Mouse (Mus musculus) heart, postnatal 0 days (tissue): ENCODE measurements around the gene Aamp. TPM values are rescaled to one million over a fixed set of nuclear protein-coding genes. Genes with fewer than 3 reads are reported as not detected.
A peak's percentile ranks its signal among the peaks of the same experiment; 100 is the strongest.

Experiments
- ATAC-seq: fragments of 200-750 bp; cut with Nextera tagmentation; 2 replicates; pipeline ENCODE4 v1.8.0; 2017; ENCODE audit warnings: low read depth, moderate number of reproducible peaks, moderate library complexity; ENCODE audit not compliant: insufficient read depth
- DNase-seq: peaks from one replicate; pipeline ENCODE4 v3.0.0-alpha.2; 2016; ENCODE audit warnings: low spot score
- H3K27ac ChIP-seq: fragments of 300-500 bp; sonication (generic); 2 replicates; pipeline ENCODE4 v1.5.1; 2014; ENCODE audit warnings: low read depth, mild to moderate bottlenecking
- H3K27me3 ChIP-seq: fragments of 300-500 bp; sonication (generic); 2 replicates; pipeline ENCODE4 v1.6.1; 2014; ENCODE audit warnings: low read length, mixed read lengths; ENCODE audit not compliant: control insufficient read depth, insufficient read depth
- H3K36me3 ChIP-seq: fragments of 300-500 bp; sonication (generic); replicated peaks from 2 replicates; pipeline ENCODE4 v1.6.1; 2014; ENCODE audit warnings: low read length, mixed read lengths; ENCODE audit not compliant: control insufficient read depth, insufficient read depth
- H3K4me1 ChIP-seq: fragments of 300-500 bp; sonication (generic); 2 replicates; pipeline ENCODE4 v1.6.1; 2014; ENCODE audit warnings: antibody characterized with exemption; ENCODE audit not compliant: control insufficient read depth, insufficient read depth
- H3K4me2 ChIP-seq: fragments of 300-500 bp; sonication (generic); 2 replicates; pipeline ENCODE4 v1.6.1; 2014; ENCODE audit warnings: low read depth, mild to moderate bottlenecking, low read length, moderate library complexity
- H3K4me3 ChIP-seq: fragments of 300-500 bp; sonication (generic); 2 replicates; pipeline ENCODE4 v1.5.1; 2014; ENCODE audit warnings: low read depth, low read length
- H3K9ac ChIP-seq: fragments of 300-500 bp; sonication (generic); replicated peaks from 2 replicates; pipeline ENCODE4 v1.6.1; 2014; ENCODE audit warnings: low read depth, low read length, mixed read lengths
- H3K9me3 ChIP-seq: fragments of 300-500 bp; sonication (generic); replicated peaks from 2 replicates; pipeline ENCODE4 v1.6.1; 2016; ENCODE audit warnings: low read length; ENCODE audit not compliant: control insufficient read depth
- CTCF ChIP-seq: IDR thresholded peaks from 2 replicates; pipeline ENCODE4 v1.5.1; 2016; ENCODE audit warnings: antibody characterized with exemption, control low read depth, low read depth
- EP300 ChIP-seq: IDR thresholded peaks from 2 replicates; pipeline ENCODE4 v1.6.1; 2016; ENCODE audit warnings: antibody characterized with exemption, low read depth
- WGBS: fragments of 180-500 bp; shearing (Covaris S2); extraction: QIAGEN DNeasy Blood & Tissue Kit; methylation state at CpG from one replicate; pipeline ENCODE4 v1.1.7; 2014; 5-methylcytosine and 5-hydroxymethylcytosine counted together
- polyA plus RNA-seq: library from polyadenylated mRNA; unstranded; fragments of >200 nt; fragmentation: Nextera tagmentation; extraction: Ambion mirVana; gene quantifications from 2 replicates; pipeline ENCODE4 v1.2.1, GENCODE M21; 2015
- total RNA-seq: library from RNA; depleted of rRNA; stranded (reverse); fragments of >200 nt; gene quantifications from 2 replicates; pipeline ENCODE4 v1.2.3, GENCODE M21; 2014; ENCODE audit warnings: low replicate concordance

The Aamp gene
- total and polyA plus RNA-seq, 2 experiments from 2014 or later: 146 to 165 TPM

DNA sequence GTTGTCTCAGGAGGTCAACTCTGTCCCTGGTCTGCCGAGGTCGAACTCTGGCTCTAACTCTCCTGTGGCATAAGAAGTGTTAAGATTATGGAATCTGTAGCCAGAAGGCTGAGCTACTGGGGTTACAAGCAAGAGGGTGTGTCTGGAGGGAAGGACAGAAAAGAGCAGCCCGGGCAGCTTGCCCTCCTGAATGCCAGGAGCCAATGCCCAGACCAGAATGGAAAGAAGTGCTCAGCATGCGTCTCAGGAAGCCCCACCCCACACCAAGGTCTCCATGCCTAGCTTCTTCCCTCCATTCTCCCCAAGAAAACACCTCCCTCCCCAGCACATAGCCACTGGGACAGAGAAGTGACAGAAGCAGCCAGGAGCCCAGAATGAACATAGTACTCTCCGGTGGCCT is 14.5 kb upstream of the Aamp start:
- no peaks in the 10 kb centered on the region for H3K9me3 ChIP-seq
- TF ChIP-seq EP300 (no peak), CTCF (no peak)
- DNase-seq (peak; percentile 66), ATAC-seq (no peak)
- 26% methylated on average over 5 of the region's 5 CpGs for whole genome bisulfite sequencing
- H3K27me3 ChIP-seq: no peaks in the 10 kb centered on the region
- peak overlapping the region; percentile 98 for H3K27ac ChIP-seq
- peak overlapping the region; percentile 32; the same call in 1 of the 2 replicates for H3K9ac ChIP-seq
- peaks cover 84% of the 10 kb centered on the region for H3K4me1 ChIP-seq
- no peak overlapping the region for H3K4me2 ChIP-seq
- no peak overlapping the region for H3K4me3 ChIP-seq
- peaks cover 3% of the 10 kb centered on the region; the same call in 1 of the 2 replicates for H3K36me3 ChIP-seq

DNA sequence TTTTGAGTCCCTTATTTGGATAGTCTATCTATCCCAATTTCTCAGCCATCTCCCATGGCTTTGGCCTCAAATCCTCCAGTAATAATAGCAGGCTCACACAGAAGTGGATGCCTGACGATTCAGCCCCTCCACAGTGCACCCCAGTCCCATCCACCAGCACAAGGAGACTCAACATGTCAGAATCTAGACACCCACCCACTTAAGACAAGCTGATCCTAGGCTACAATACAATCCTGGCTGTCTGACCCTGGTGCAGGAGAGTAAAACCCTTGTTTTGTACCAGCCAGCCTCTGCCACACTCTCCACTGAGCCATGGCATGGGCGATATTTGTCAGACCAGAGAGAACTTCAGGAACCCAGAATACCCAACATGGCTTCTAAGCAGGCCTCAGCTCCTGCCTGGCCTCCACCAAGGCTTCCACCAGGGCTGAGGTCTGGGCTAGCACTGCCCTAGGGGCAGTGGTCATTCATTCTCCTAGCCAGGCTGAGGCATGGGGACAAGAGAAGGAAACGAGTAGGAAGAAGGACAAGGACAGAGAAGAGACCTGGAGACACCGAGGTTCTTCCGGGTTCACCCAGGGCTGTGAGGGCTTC is 13.7 kb upstream of the Aamp start:
- Histone ChIP-seq H3K4me3 (no peak overlapping the region), H3K9ac (peak overlapping the region; percentile 32; the same call in 1 of the 2 replicates), H3K36me3 (peaks cover 7% of the 10 kb centered on the region), H3K4me1 (peaks cover 86% of the 10 kb centered on the region), H3K27ac (peak overlapping the region; percentile 98), H3K4me2 (no peak overlapping the region), H3K9me3 (no peaks in the 10 kb centered on the region), H3K27me3 (no peaks in the 10 kb centered on the region)
- DNase-seq (no peak), ATAC-seq (no peak)
- TF ChIP-seq EP300 (no peak), CTCF (no peak)
- WGBS: 70% methylated on average over 5 of the region's 5 CpGs

DNA sequence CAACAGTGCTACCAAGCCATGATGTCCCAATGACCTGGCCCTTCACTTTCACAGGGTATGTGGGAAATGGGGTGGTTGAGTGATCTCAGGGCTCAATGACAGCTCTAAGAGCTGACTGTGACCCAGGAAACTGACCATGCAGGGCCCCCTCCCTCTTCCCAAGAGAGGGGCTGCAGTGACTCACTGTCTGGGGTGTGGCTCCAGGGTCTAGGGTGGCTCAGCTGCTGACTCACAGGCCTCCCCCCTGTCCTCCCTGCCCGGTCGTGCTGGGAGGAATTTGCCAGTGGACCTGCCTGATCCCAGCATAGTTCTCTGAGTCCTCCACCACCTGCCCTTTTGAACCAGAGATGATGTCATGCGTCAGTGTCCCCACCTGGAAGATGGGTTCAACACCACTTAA is 12.7 kb upstream of the Aamp start:
- peak overlapping the region; percentile 65 for H3K4me2 ChIP-seq
- DNase-seq: no peak
- H3K36me3 ChIP-seq: peaks cover 15% of the 10 kb centered on the region
- H3K9ac ChIP-seq: peak overlapping the region; percentile 44; the same call in 1 of the 2 replicates
- TF ChIP-seq CTCF (no peak), EP300 (no peak)
- peak overlapping the region; percentile 98 for H3K27ac ChIP-seq
- no peaks in the 10 kb centered on the region for H3K27me3 ChIP-seq
- ATAC-seq: no peak
- H3K4me3 ChIP-seq: no peak overlapping the region
- WGBS: 37% methylated on average over 3 of the region's 3 CpGs
- no peaks in the 10 kb centered on the region for H3K9me3 ChIP-seq
- H3K4me1 ChIP-seq: peaks cover 77% of the 10 kb centered on the region

DNA sequence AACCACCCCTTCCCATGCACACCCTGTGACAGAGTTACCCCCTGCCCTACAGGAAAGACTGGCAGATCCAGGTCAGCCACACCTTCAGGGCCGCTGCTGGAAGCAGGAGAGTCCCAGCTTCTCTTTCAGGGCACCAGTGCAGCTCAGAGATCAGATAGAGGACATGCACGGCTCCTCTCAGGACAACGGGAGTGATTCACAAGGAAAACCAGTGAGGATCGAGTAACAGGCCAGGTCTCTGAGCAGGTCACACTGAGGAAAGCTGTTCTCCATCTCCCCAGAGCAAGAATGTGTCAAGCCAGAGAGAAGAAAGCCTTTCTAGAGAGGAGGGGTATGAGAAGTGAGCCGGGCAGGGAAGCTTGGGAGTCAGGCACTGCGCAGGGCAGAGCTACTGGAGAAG is 11.9 kb upstream of the Aamp start:
- Histone ChIP-seq H3K4me1 (peaks cover 73% of the 10 kb centered on the region), H3K36me3 (peaks cover 23% of the 10 kb centered on the region), H3K9me3 (no peaks in the 10 kb centered on the region), H3K27ac (peak overlapping the region; percentile 98), H3K9ac (peak overlapping the region; percentile 44), H3K27me3 (no peaks in the 10 kb centered on the region), H3K4me3 (peak overlapping the region; percentile 29), H3K4me2 (peak overlapping the region; percentile 65)
- no peak for DNase-seq
- 16% methylated on average over 6 of the region's 6 CpGs for WGBS
- TF ChIP-seq EP300 (no peak), CTCF (no peak)
- no peak for ATAC-seq

DNA sequence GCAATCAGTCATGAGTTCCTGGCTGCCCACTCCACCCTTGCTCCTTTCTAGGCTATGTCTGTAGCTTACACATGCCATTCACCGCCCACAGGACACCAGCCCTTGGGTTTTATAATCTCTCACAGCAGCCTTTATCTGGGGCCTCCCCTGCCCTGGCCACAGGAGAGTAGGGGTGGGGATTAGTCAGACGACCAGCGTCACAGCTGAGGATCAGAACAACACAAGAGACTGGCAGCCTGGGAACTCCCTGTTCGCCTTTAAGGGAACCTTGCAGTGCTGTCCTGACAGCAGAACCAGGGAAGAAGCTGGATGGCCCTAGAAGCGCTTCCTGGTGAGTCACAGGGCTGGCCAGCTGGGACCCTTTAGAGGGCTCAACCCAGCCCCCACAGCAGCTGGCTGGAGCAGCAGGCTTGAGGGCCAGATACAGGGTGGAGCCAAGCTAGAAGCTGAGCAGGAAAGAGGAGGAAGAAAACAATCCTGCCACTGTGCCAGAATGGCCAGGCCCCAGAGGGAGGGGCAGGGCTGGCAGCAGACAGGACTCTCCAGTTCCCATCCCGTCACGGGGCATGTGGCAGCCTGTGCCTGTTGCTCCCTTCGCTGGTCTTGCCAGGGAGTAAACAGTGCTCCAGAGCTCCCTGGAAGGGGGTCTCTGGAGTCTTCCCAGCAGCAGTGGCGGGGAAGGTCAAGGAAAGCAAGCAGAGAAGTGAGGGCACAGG is 11.1 kb upstream of the Aamp start:
- peaks cover 75% of the 10 kb centered on the region for H3K4me1 ChIP-seq
- H3K27ac ChIP-seq: peak overlapping the region; percentile 98
- peak overlapping the region; percentile 44 for H3K9ac ChIP-seq
- H3K27me3 ChIP-seq: no peaks in the 10 kb centered on the region
- WGBS: 6% methylated on average over 9 of the region's 9 CpGs
- no peaks in the 10 kb centered on the region for H3K9me3 ChIP-seq
- H3K36me3 ChIP-seq: peaks cover 30% of the 10 kb centered on the region
- DNase-seq (peak; percentile 96), ATAC-seq (peak; percentile 89)
- H3K4me2 ChIP-seq: peak overlapping the region; percentile 65
- H3K4me3 ChIP-seq: peak overlapping the region; percentile 29
- TF ChIP-seq EP300 (peak; percentile 90), CTCF (no peak)
